Mouse (Mus musculus) left cerebral cortex, adult 18-20 months (tissue): ENCODE data around the gene Adprhl2. TPM values are rescaled to one million over a fixed set of nuclear protein-coding genes. Genes with fewer than 3 reads are reported as not detected.

ENCODE experiments used
- DNase-seq, 2 experiments: peaks; one replicate each; pipeline ENCODE4 v3.0.0; 2021 to 2022; ENCODE audit warnings: low spot score in 2 of 2, mixed read lengths in 1 of 2
- total RNA-seq, 2 experiments: library from RNA; stranded (reverse); gene quantifications; 2 replicates each; pipeline ENCODE4 v1.2.3; 2021

Adprhl2 gene
- total RNA-seq, 2 experiments from 2014 or later = 28.6 to 30.9 TPM

GRCm38 (mm10) chr4:126275681-126276131, 45.8 kb downstream of the Adprhl2 start:
- no peak for DNase-seq

DNA sequence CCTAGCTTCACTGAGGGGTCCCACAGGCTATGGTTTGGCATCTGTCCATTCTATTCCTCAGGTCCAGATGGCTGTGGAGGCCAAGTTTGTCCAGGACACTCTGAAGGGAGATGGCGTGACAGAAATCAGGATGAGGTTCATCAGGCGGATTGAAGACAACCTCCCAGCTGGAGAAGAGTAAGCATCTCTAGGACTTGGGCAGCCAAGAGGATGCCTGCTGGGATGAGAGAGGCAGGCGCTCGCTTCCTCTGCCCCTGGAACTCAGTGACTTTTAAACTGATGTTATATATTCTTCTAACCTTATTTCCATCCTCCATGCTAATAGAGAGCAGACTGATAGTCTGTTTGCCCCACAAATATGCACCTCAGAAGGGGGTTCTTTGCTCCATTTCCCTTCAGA, 46.4 kb downstream of the Adprhl2 start:
- no peak for DNase-seq

GRCm38 (mm10) chr4:126273753-126274152, 47.8 kb downstream of the Adprhl2 start:
- peak in 1 of 2 experiments; percentile 43 for DNase-seq

DNA sequence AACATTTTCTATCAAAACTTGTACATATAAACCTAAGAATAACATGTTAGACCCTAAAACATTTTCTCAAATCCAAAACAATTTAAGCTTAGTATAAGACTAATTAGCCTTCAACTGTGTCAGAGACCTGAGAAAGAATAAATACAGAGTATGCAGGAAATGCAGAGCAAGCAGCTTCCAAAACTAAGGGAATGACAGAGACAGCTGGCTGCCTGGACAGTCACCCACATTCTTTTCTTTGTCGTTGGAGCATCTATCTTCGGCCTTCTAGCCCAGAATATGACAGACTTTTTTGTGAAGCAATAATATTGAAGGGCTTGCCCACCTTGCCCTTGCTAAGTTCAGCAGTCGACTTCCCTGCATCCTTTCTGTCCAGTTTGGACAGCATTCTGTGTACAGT, 52.2 kb downstream of the Adprhl2 start:
- DNase-seq = no peak

Other genes with a start within 250 kb of the Adprhl2 start
- gene Lsm10, start 225.1 kb downstream of the Adprhl2 start, total RNA-seq = 10 to 100 TPM; 12.2 to 17.6 TPM
- 10 to 100 TPM; 43.5 to 48.3 TPM for gene Stk40, start 217.7 kb downstream of the Adprhl2 start, total RNA-seq
- 1 to 10 TPM; 2.4 to 2.9 TPM for gene Eva1b, start 174.0 kb downstream of the Adprhl2 start, total RNA-seq
- under 1 TPM; 0.59 to 0.77 TPM for gene Sh3d21, start 158.2 kb downstream of the Adprhl2 start, total RNA-seq
- gene Thrap3, start 118.9 kb downstream of the Adprhl2 start, total RNA-seq = 100 to 1,000 TPM; 132 to 156 TPM
- gene Map7d1, start 65.4 kb downstream of the Adprhl2 start, total RNA-seq = 100 to 1,000 TPM; 251 to 254 TPM
- gene Trappc3, start 59.4 kb downstream of the Adprhl2 start, total RNA-seq = 10 to 100 TPM; 84.5 to 87.3 TPM
- 1 to 10 TPM; 1.7 to 2.8 TPM for gene Col8a2, start 34.9 kb downstream of the Adprhl2 start, total RNA-seq
- gene Tekt2, start 4.0 kb upstream of the Adprhl2 start, total RNA-seq = 1 to 10 TPM; 1.0 to 1.1 TPM
- gene Ago3, start 107.9 kb upstream of the Adprhl2 start, total RNA-seq = 10 to 100 TPM; 33.2 to 35.6 TPM
- gene Ago1, start 146.9 kb upstream of the Adprhl2 start, total RNA-seq = 10 to 100 TPM; 48.4 to 49.4 TPM
- 1 to 10 TPM; 8.5 to 9.7 TPM for gene Ago4, start 211.8 kb upstream of the Adprhl2 start, total RNA-seq
- gene Clspn, start 235.2 kb upstream of the Adprhl2 start, total RNA-seq = 1 to 10 TPM in 1 of 2 experiments, under 1 TPM in 1; 0.98 to 3.2 TPM